Mouse (Mus musculus) midbrain, embryonic 10.5 days (tissue): ENCODE results near the gene Rab27a. TPM values are rescaled to one million over a fixed set of nuclear protein-coding genes. Genes with fewer than 3 reads are reported as not detected.
"Not testable (repeated sequence)": the region's sequence is repeated elsewhere in the genome, so short reads cannot be mapped to it uniquely, and the experiment has no call there.

Experiments
- DNase-seq: peaks from one replicate; pipeline ENCODE4 v3.0.0-alpha.2; 2017; ENCODE audit warnings: low spot score
- H3K27ac ChIP-seq: fragments of 300-500 bp; sonication (generic); replicated peaks from 2 replicates; pipeline ENCODE4 v1.5.1; 2016; ENCODE audit warnings: mild to moderate bottlenecking
- H3K27me3 ChIP-seq: fragments of 300-500 bp; sonication (generic); 2 replicates; pipeline ENCODE4 v1.6.1; 2016; ENCODE audit warnings: low read depth, mild to moderate bottlenecking; ENCODE audit not compliant: poor library complexity, severe bottlenecking
- H3K36me3 ChIP-seq: fragments of 300-500 bp; sonication (generic); 2 replicates; pipeline ENCODE4 v1.6.1; 2016; ENCODE audit warnings: mild to moderate bottlenecking, moderate library complexity
- H3K4me1 ChIP-seq: fragments of 300-500 bp; sonication (generic); 2 replicates; pipeline ENCODE4 v1.6.1; 2016
- H3K4me3 ChIP-seq: fragments of 300-500 bp; sonication (generic); 2 replicates; pipeline ENCODE4 v1.5.1; 2016; ENCODE audit warnings: mild to moderate bottlenecking, moderate library complexity
- H3K9me3 ChIP-seq: fragments of 300-500 bp; sonication (generic); replicated peaks from 2 replicates; pipeline ENCODE4 v1.6.1; 2016; ENCODE audit warnings: mild to moderate bottlenecking
- WGBS: fragments of 180-500 bp; shearing (Covaris S2); methylation state at CpG from one replicate; pipeline ENCODE4 v1.1.7; 2016; 5-methylcytosine and 5-hydroxymethylcytosine counted together
- polyA plus RNA-seq: library from polyadenylated mRNA; unstranded; fragments of >200 nt; fragmentation: Nextera tagmentation; extraction: Ambion mirVana; gene quantifications from 2 replicates; pipeline ENCODE4 v1.2.1, GENCODE M21; 2016

Rab27a gene
- polyA plus RNA-seq, 1 experiment from 2014 or later = 1.9 TPM

DNA sequence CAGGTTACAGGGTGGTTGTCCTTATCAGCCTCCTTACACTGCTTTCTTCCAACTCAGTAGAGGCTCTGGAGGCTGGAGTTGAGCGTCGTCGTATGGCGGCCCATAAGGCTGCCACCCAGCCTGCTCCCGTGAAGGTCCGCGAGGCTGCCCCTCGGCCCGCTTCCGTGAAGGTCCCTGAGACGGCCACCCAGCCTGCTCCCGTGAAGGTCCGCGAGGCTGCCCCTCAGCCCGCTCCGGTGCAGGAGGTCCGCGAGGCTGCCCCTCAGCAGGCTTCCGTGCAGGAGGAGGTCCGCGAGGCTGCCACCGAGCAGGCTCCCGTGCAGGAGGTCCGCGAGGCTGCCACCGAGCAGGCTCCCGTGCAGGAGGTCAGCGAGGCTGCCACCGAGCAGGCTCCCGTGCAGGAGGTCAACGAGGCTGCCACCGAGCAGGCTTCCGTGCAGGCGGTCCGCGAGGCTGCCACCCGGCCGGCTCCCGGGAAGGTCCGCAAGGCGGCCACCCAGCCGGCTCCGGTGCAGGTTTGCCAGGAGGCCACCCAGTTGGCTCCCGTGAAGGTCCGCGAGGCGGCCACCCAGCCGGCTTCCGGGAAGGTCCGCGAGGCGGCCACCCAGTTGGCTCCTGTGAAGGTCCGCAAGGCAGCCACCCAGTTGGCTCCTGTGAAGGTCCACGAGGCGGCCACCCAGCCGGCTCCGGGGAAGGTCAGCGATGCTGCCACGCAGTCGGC lies 58.7 kb downstream of the Rab27a start:
- Histone ChIP-seq H3K27ac (peak overlapping the region; percentile 79), H3K9me3 (no peaks in the 10 kb centered on the region), H3K4me3 (peak overlapping the region; percentile 63), H3K36me3 (no peaks in the 10 kb centered on the region), H3K4me1 (peaks cover 10% of the 10 kb centered on the region), H3K27me3 (peaks cover 54% of the 10 kb centered on the region)
- WGBS = 5% methylated on average over 60 of the region's 60 CpGs
- peak; percentile 63 for DNase-seq

DNA sequence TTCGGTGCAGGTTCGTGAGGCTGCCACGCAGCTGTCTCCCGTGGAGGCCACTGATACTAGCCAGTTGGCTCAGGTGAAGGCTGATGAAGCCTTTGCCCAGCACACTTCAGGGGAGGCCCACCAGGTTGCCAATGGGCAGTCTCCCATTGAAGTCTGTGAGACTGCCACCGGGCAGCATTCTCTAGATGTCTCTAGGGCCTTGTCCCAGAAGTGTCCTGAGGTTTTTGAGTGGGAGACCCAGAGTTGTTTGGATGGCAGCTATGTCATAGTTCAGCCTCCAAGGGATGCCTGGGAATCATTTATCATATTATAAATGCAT lies 59.2 kb downstream of the Rab27a start:
- H3K36me3 ChIP-seq = no peaks in the 10 kb centered on the region
- DNase-seq = no peak
- peak overlapping the region; percentile 63 for H3K4me3 ChIP-seq
- H3K9me3 ChIP-seq = no peaks in the 10 kb centered on the region
- WGBS = 42% methylated on average over 5 of the region's 5 CpGs
- peak overlapping the region; percentile 79 for H3K27ac ChIP-seq
- peaks cover 10% of the 10 kb centered on the region for H3K4me1 ChIP-seq
- peaks cover 54% of the 10 kb centered on the region for H3K27me3 ChIP-seq

DNA sequence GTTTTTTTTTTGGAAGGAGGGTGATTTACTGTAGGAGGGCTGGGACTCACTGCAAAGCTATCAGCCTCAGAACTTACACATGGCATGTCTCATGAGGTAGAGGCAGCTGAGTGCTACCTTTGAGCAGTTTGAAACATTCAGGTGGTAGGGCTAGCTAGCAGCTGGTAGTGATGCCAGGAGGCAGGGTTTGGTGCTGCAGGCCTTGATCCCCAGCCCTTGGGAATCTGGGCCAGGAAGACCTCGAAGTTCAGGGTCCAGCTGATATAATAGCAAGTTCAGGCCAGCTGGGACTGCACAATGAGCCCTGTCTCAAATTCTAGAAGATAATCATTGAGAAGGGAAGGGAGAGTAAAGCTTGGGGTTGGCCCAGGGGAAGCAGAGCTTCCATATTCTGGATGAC lies 60.5 kb downstream of the Rab27a start:
- no peaks in the 10 kb centered on the region for H3K36me3 ChIP-seq
- DNase-seq = no peak
- H3K4me1 ChIP-seq = peaks cover 10% of the 10 kb centered on the region
- no peak overlapping the region for H3K27ac ChIP-seq
- 74% methylated on average over 1 of the region's 1 CpGs for WGBS
- H3K4me3 ChIP-seq = no peak overlapping the region
- H3K27me3 ChIP-seq = peaks cover 54% of the 10 kb centered on the region
- H3K9me3 ChIP-seq = no peaks in the 10 kb centered on the region

- Histone ChIP-seq H3K4me1 (peaks cover 10% of the 10 kb centered on the region), H3K27ac (no peak overlapping the region), H3K36me3 (no peaks in the 10 kb centered on the region), H3K4me3 (no peak overlapping the region), H3K27me3 (peaks cover 54% of the 10 kb centered on the region), H3K9me3 (no peaks in the 10 kb centered on the region)
- DNase-seq = no peak
Observed at GRCm38 (mm10) chr9:73105771-73106170, 61.1 kb downstream of the Rab27a start.

GRCm38 (mm10) chr9:73112919-73113906 lies 68.6 kb downstream of the Rab27a start, which contains the start of gene Rsl24d1:
Rsl24d1 (plus strand) TSS chr9:73113426.
- Histone ChIP-seq H3K9me3 (no peaks in the 10 kb centered on the region), H3K4me3 (peak within 1 kb of the TSS; percentile 87), H3K27ac (peak within 1 kb of the TSS; percentile 86), H3K4me1 (peaks cover 16% of the 10 kb centered on the region), H3K27me3 (no peaks in the 10 kb centered on the region), H3K36me3 (peaks cover 32% of the 10 kb centered on the region)
- DNase-seq = peak; percentile 87
- WGBS = under 1% methylated on average over 64 of the region's 64 CpGs

DNA sequence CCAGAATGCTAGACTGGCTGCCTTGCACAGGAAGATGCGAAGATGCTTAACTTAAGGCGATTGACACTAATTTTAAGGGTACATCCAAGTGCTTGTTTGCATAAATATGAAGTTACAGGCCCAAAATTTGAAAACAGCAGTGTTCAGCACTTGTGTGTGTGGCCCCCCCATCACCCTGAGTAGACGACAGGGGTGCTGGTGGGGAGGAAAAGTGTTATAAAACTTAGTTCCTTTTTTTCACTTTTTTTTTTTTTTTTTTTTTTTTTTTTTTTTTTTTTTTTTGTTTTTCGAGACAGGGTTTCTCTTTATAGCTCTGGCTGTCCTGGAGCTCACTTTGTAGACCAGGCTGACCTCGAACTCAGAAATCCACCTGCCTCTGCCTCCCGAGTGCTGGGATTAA lies 72.0 kb downstream of the Rab27a start:
- H3K36me3 ChIP-seq = peaks cover 67% of the 10 kb centered on the region
- DNase-seq, H3K4me3 ChIP-seq, H3K27ac ChIP-seq, H3K27me3 ChIP-seq, H3K9me3 ChIP-seq: not testable (repeated sequence)
- 89% methylated on average over 5 of the region's 6 CpGs for WGBS
- peaks cover 16% of the 10 kb centered on the region for H3K4me1 ChIP-seq

GRCm38 (mm10) chr9:73118012-73118411 lies 73.4 kb downstream of the Rab27a start:
- Histone ChIP-seq H3K9me3 (no peaks in the 10 kb centered on the region), H3K27ac (no peak overlapping the region), H3K4me3 (no peak overlapping the region), H3K27me3 (no peaks in the 10 kb centered on the region), H3K4me1 (peaks cover 9% of the 10 kb centered on the region), H3K36me3 (peaks cover 80% of the 10 kb centered on the region)
- 93% methylated on average over 4 of the region's 4 CpGs for WGBS
- no peak for DNase-seq

GRCm38 (mm10) chr9:73121735-73122134 lies 77.1 kb downstream of the Rab27a start:
- peaks cover 98% of the 10 kb centered on the region for H3K36me3 ChIP-seq
- no peaks in the 10 kb centered on the region for H3K27me3 ChIP-seq
- H3K27ac ChIP-seq = no peak overlapping the region
- H3K4me1 ChIP-seq = no peaks in the 10 kb centered on the region
- WGBS = 81% methylated on average over 8 of the region's 8 CpGs
- no peak overlapping the region for H3K4me3 ChIP-seq
- H3K9me3 ChIP-seq = no peaks in the 10 kb centered on the region
- DNase-seq = no peak

GRCm38 (mm10) chr9:73125043-73125570 lies 80.5 kb downstream of the Rab27a start:
- Histone ChIP-seq H3K4me3 (no peak overlapping the region), H3K9me3 (no peaks in the 10 kb centered on the region), H3K4me1 (peaks cover 9% of the 10 kb centered on the region), H3K27me3 (no peaks in the 10 kb centered on the region), H3K27ac (no peak overlapping the region), H3K36me3 (peaks cover 100% of the 10 kb centered on the region)
- WGBS = 93% methylated on average over 8 of the region's 8 CpGs
- DNase-seq = no peak

- no peaks in the 10 kb centered on the region for H3K27me3 ChIP-seq
- no peak overlapping the region for H3K27ac ChIP-seq
- no peaks in the 10 kb centered on the region for H3K9me3 ChIP-seq
- H3K36me3 ChIP-seq = peaks cover 77% of the 10 kb centered on the region
- WGBS = 82% methylated on average over 2 of the region's 2 CpGs
- no peak for DNase-seq
- H3K4me3 ChIP-seq = no peak overlapping the region
- H3K4me1 ChIP-seq = peaks cover 9% of the 10 kb centered on the region
Observed at GRCm38 (mm10) chr9:73127457-73127856, 82.8 kb downstream of the Rab27a start.

GRCm38 (mm10) chr9:73129875-73130274 lies 85.2 kb downstream of the Rab27a start:
- Histone ChIP-seq H3K9me3 (no peaks in the 10 kb centered on the region), H3K27me3 (no peaks in the 10 kb centered on the region), H3K4me1 (peaks cover 9% of the 10 kb centered on the region), H3K36me3 (peaks cover 53% of the 10 kb centered on the region), H3K27ac (no peak overlapping the region), H3K4me3 (no peak overlapping the region)
- no peak for DNase-seq
- WGBS = 71% methylated on average over 8 of the region's 8 CpGs

DNA sequence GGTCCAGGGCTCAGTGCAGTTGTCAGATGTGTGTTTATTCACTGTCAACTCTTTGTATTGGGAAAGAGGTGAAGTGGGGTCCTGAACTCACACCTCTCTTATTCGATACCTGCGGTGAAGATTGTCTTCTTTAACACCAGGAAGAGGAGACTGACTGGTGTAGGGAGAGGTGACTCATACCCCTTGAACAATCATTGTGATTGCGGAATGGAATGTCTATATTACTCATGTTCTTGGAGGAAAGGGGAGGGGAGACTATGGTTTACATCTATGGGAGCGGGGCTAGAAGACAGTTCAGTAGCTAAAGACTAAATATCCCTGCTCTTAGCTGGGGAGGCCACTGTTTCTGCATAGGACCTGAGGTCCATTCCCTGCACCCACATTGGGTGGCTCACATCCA lies 85.9 kb downstream of the Rab27a start:
- no peaks in the 10 kb centered on the region for H3K9me3 ChIP-seq
- WGBS = 94% methylated on average over 4 of the region's 4 CpGs
- no peaks in the 10 kb centered on the region for H3K27me3 ChIP-seq
- peaks cover 46% of the 10 kb centered on the region for H3K36me3 ChIP-seq
- peaks cover 9% of the 10 kb centered on the region for H3K4me1 ChIP-seq
- H3K4me3 ChIP-seq = no peak overlapping the region
- DNase-seq = no peak
- no peak overlapping the region for H3K27ac ChIP-seq
